Mouse (Mus musculus) cerebellum, adult 2 months (tissue): ENCODE measurements around the gene Slc35g2.

ENCODE experiments used
- CTCF ChIP-seq: fragments of 200-500 bp; IDR thresholded peaks from 2 replicates; pipeline ENCODE4 v1.5.1; 2011; ENCODE audit warnings: low read depth, mild to moderate bottlenecking, control low read depth, low read length, moderate library complexity, borderline replicate concordance; ENCODE audit not compliant: insufficient read depth
- POLR2A ChIP-seq: fragments of 200-500 bp; IDR thresholded peaks from 2 replicates; pipeline ENCODE4 v1.6.1; 2011; ENCODE audit warnings: low read length, control low read depth, borderline replicate concordance; ENCODE audit not compliant: insufficient read depth

- TF ChIP-seq CTCF (no peak), POLR2A (no peak)
These were observed 15.2 kb downstream of the Slc35g2 start for GRCm38 (mm10) chr9:100555686-100556085.
